Mouse (Mus musculus): Measurements from ENCODE around the gene Hrh1. TPM values are rescaled to one million over a fixed set of nuclear protein-coding genes. Genes with fewer than 3 reads are reported as not detected.

Gene Hrh1
- polyA plus RNA-seq, 1 experiment from 2014 or later, result not detected

DNA sequence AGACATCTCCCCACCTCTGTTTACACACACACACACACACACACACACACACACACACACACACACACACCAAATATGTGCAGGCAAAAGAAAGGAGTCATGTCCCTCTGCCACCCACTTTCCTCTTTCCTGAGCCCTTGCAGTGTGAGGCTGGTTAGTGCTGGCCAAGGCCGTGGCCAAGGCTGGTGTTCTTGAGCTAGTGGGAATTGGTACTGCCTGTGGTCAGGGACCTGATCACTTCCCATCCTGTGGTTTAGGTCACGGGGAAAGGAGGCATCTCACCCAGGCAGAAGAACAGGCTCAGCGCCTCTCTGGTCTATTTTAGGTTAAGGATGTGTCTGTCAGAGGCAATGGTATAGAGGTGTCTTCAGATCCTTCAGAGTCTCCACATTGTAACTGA, 59.6 kb downstream of the Hrh1 start:
- Histone ChIP-seq H3K27me3 (ENCODE audit: control insufficient read depth, insufficient read depth, low read length) (no peaks in the 10 kb centered on the region), H3K4me1 (ENCODE audit: control insufficient read depth, insufficient read depth, low read length) (no peaks in the 10 kb centered on the region), H3K9me3 (ENCODE audit: control insufficient read depth, low read length) (no peaks in the 10 kb centered on the region), H3K27ac (replicated peaks; ENCODE audit: low read depth, low read length) (no peak overlapping the region), H3K36me3 (ENCODE audit: control insufficient read depth, insufficient read depth, low read length) (no peaks in the 10 kb centered on the region), H3K9ac (ENCODE audit: low read length) (no peak overlapping the region), H3K4me2 (ENCODE audit: low read depth, severe bottlenecking) (no peak overlapping the region), H3K4me3 (ENCODE audit: low read depth, low read length) (no peak overlapping the region)
- WGBS, result 89% methylated on average over 3 of the region's 3 CpGs
- ATAC-seq (ENCODE audit: insufficient number of reproducible peaks, low FRiP score, low TSS enrichment, low read depth) (no peak), DNase-seq (ENCODE audit: low spot score) (no peak)

DNA sequence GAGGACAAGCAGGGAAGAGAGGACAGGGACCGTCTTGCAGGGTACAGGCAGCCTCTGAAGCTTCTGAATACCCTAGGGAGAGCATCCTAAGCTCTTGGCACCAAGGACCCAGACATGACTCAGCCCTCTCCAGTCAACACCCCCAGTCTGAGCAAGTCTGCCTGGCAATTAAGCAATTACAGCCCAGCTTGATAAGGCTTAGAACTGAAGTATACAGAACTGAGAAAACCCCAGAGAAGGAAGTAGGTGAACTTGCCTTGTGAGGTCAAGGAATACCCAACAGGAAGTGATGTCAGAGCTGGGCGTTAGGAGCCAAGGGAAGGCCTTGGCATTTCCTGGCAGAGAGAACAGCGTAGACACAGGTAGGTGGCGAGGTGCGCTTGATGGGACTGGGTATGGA, 60.5 kb downstream of the Hrh1 start:
- Histone ChIP-seq H3K4me1 (ENCODE audit: control insufficient read depth, insufficient read depth, low read length) (no peaks in the 10 kb centered on the region), H3K27ac (replicated peaks; ENCODE audit: low read depth, low read length) (no peak overlapping the region), H3K4me3 (ENCODE audit: low read depth, low read length) (no peak overlapping the region), H3K4me2 (ENCODE audit: low read depth, severe bottlenecking) (no peak overlapping the region), H3K9me3 (ENCODE audit: control insufficient read depth, low read length) (no peaks in the 10 kb centered on the region), H3K27me3 (ENCODE audit: control insufficient read depth, insufficient read depth, low read length) (no peaks in the 10 kb centered on the region), H3K36me3 (ENCODE audit: control insufficient read depth, insufficient read depth, low read length) (no peaks in the 10 kb centered on the region), H3K9ac (ENCODE audit: low read length) (no peak overlapping the region)
- ATAC-seq (ENCODE audit: insufficient number of reproducible peaks, low FRiP score, low TSS enrichment, low read depth) (no peak), DNase-seq (ENCODE audit: low spot score) (no peak)
- 87% methylated on average over 5 of the region's 5 CpGs for WGBS

DNA sequence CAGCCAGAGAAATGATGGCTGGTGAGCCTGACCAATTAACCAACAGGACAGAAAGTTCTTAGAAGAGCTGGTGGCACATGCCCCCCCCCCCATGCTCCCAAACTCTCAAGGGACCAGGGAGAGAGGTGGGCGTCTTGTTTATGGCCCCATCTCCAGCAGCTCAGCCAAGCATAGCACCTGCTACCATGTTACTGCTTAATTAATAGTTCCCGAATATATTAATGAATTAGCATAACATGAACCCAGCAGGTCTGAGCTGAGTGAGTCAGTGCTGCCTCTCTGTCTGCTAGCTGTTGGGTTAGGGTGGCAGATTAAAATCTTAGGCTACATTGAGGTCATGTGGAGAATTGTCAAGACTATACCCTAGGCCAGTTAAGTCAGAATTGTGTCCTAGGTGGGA, 62.2 kb downstream of the Hrh1 start:
- no peak overlapping the region for H3K4me3 ChIP-seq (ENCODE audit: low read depth, low read length)
- no peak overlapping the region for H3K27ac ChIP-seq (replicated peaks; ENCODE audit: low read depth, low read length)
- H3K4me2 ChIP-seq (ENCODE audit: low read depth, severe bottlenecking), result no peak overlapping the region
- DNase-seq (ENCODE audit: low spot score) (no peak), ATAC-seq (ENCODE audit: insufficient number of reproducible peaks, low FRiP score, low TSS enrichment, low read depth) (no peak)
- WGBS, result 82% methylated on average over 2 of the region's 2 CpGs
- no peak overlapping the region for H3K9ac ChIP-seq (ENCODE audit: low read length)
- no peaks in the 10 kb centered on the region for H3K9me3 ChIP-seq (ENCODE audit: control insufficient read depth, low read length)
- no peaks in the 10 kb centered on the region for H3K36me3 ChIP-seq (ENCODE audit: control insufficient read depth, insufficient read depth, low read length)
- no peaks in the 10 kb centered on the region for H3K4me1 ChIP-seq (ENCODE audit: control insufficient read depth, insufficient read depth, low read length)
- H3K27me3 ChIP-seq (ENCODE audit: control insufficient read depth, insufficient read depth, low read length), result no peaks in the 10 kb centered on the region

GRCm38 (mm10) chr6:114461536-114461935, 63.8 kb downstream of the Hrh1 start:
- ATAC-seq (ENCODE audit: insufficient number of reproducible peaks, low FRiP score, low TSS enrichment, low read depth) (no peak), DNase-seq (ENCODE audit: low spot score) (peak; percentile 49)
- Histone ChIP-seq H3K9ac (ENCODE audit: low read length) (no peak overlapping the region), H3K27ac (replicated peaks; ENCODE audit: low read depth, low read length) (no peak overlapping the region), H3K9me3 (ENCODE audit: control insufficient read depth, low read length) (no peaks in the 10 kb centered on the region; the same call in 1 of the 2 replicates), H3K27me3 (ENCODE audit: control insufficient read depth, insufficient read depth, low read length) (no peaks in the 10 kb centered on the region), H3K4me3 (ENCODE audit: low read depth, low read length) (no peak overlapping the region), H3K36me3 (ENCODE audit: control insufficient read depth, insufficient read depth, low read length) (no peaks in the 10 kb centered on the region), H3K4me2 (ENCODE audit: low read depth, severe bottlenecking) (no peak overlapping the region), H3K4me1 (ENCODE audit: control insufficient read depth, insufficient read depth, low read length) (no peaks in the 10 kb centered on the region)

- Histone ChIP-seq H3K27ac (replicated peaks; ENCODE audit: low read depth, low read length) (no peak overlapping the region), H3K9ac (ENCODE audit: low read length) (no peak overlapping the region), H3K9me3 (ENCODE audit: control insufficient read depth, low read length) (no peaks in the 10 kb centered on the region; the same call in 1 of the 2 replicates), H3K36me3 (ENCODE audit: control insufficient read depth, insufficient read depth, low read length) (no peaks in the 10 kb centered on the region), H3K4me3 (ENCODE audit: low read depth, low read length) (no peak overlapping the region), H3K4me2 (ENCODE audit: low read depth, severe bottlenecking) (no peak overlapping the region), H3K4me1 (ENCODE audit: control insufficient read depth, insufficient read depth, low read length) (no peaks in the 10 kb centered on the region), H3K27me3 (ENCODE audit: control insufficient read depth, insufficient read depth, low read length) (no peaks in the 10 kb centered on the region)
- WGBS, result 27% methylated on average over 4 of the region's 4 CpGs
- no peak for ATAC-seq (ENCODE audit: insufficient number of reproducible peaks, low FRiP score, low TSS enrichment, low read depth)
- peak; percentile 57 for DNase-seq (ENCODE audit: low spot score)
These were observed 65.0 kb downstream of the Hrh1 start for GRCm38 (mm10) chr6:114462747-114463146.

GRCm38 (mm10) chr6:114473541-114473940, 75.8 kb downstream of the Hrh1 start:
- Histone ChIP-seq H3K27ac (replicated peaks; ENCODE audit: low read depth, low read length) (no peak overlapping the region), H3K27me3 (ENCODE audit: control insufficient read depth, insufficient read depth, low read length) (no peaks in the 10 kb centered on the region), H3K4me1 (ENCODE audit: control insufficient read depth, insufficient read depth, low read length) (no peaks in the 10 kb centered on the region), H3K36me3 (ENCODE audit: control insufficient read depth, insufficient read depth, low read length) (no peaks in the 10 kb centered on the region), H3K9me3 (ENCODE audit: control insufficient read depth, low read length) (no peaks in the 10 kb centered on the region), H3K4me3 (ENCODE audit: low read depth, low read length) (no peak overlapping the region), H3K4me2 (ENCODE audit: low read depth, severe bottlenecking) (no peak overlapping the region), H3K9ac (ENCODE audit: low read length) (no peak overlapping the region)
- no peak for ATAC-seq (ENCODE audit: insufficient number of reproducible peaks, low FRiP score, low TSS enrichment, low read depth)
- WGBS, result 81% methylated on average over 5 of the region's 5 CpGs
- DNase-seq (ENCODE audit: low spot score), result no peak

- ATAC-seq (ENCODE audit: insufficient number of reproducible peaks, low FRiP score, low TSS enrichment, low read depth), result no peak
- WGBS, result 87% methylated on average over 3 of the region's 3 CpGs
These were observed 76.3 kb downstream of the Hrh1 start for GRCm38 (mm10) chr6:114474059-114474458.

DNA sequence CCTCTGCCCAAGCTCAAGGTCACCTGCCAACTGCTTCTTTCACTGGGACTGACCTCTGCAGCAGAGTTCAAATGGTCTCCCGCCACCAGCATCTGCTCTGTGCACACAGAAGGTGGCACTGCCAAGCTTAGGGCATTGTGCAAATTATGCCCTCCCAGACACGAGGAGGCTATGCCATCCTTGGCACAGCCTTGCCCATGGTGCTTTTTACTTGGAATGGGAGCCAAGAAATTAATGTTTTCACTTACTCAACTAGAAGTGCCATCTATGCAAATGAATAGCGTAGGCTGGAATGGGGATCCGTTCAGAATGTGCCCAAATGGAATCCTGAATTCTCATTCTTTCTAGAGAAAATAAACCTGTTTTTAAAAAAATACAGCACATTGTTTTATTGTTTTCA, 77.2 kb downstream of the Hrh1 start:
- H3K4me3 ChIP-seq (ENCODE audit: low read depth, low read length), result no peak overlapping the region
- no peak for ATAC-seq (ENCODE audit: insufficient number of reproducible peaks, low FRiP score, low TSS enrichment, low read depth)
- no peak overlapping the region for H3K27ac ChIP-seq (replicated peaks; ENCODE audit: low read depth, low read length)
- H3K36me3 ChIP-seq (ENCODE audit: control insufficient read depth, insufficient read depth, low read length), result no peaks in the 10 kb centered on the region
- H3K9ac ChIP-seq (ENCODE audit: low read length), result no peak overlapping the region
- no peaks in the 10 kb centered on the region for H3K27me3 ChIP-seq (ENCODE audit: control insufficient read depth, insufficient read depth, low read length)
- H3K4me2 ChIP-seq (ENCODE audit: low read depth, severe bottlenecking), result no peak overlapping the region
- H3K4me1 ChIP-seq (ENCODE audit: control insufficient read depth, insufficient read depth, low read length), result no peaks in the 10 kb centered on the region
- DNase-seq (ENCODE audit: low spot score), result no peak
- no peaks in the 10 kb centered on the region for H3K9me3 ChIP-seq (ENCODE audit: control insufficient read depth, low read length)
- WGBS, result 86% methylated on average over 4 of the region's 4 CpGs

More at GRCm38 (mm10) chr6:114474059-114474458, 76.3 kb downstream of the Hrh1 start:
- Histone ChIP-seq H3K4me1 (ENCODE audit: control insufficient read depth, insufficient read depth, low read length) (no peaks in the 10 kb centered on the region), H3K9ac (ENCODE audit: low read length) (no peak overlapping the region), H3K4me2 (ENCODE audit: low read depth, severe bottlenecking) (no peak overlapping the region), H3K4me3 (ENCODE audit: low read depth, low read length) (no peak overlapping the region), H3K36me3 (ENCODE audit: control insufficient read depth, insufficient read depth, low read length) (no peaks in the 10 kb centered on the region), H3K27ac (replicated peaks; ENCODE audit: low read depth, low read length) (no peak overlapping the region), H3K27me3 (ENCODE audit: control insufficient read depth, insufficient read depth, low read length) (no peaks in the 10 kb centered on the region), H3K9me3 (ENCODE audit: control insufficient read depth, low read length) (no peaks in the 10 kb centered on the region)
- no peak for DNase-seq (ENCODE audit: low spot score)

- WGBS, result 38% methylated on average over 4 of the region's 4 CpGs
- DNase-seq (ENCODE audit: low spot score) (no peak), ATAC-seq (ENCODE audit: insufficient number of reproducible peaks, low FRiP score, low TSS enrichment, low read depth) (no peak)
- Histone ChIP-seq H3K27ac (replicated peaks; ENCODE audit: low read depth, low read length) (no peak overlapping the region), H3K4me2 (ENCODE audit: low read depth, severe bottlenecking) (no peak overlapping the region), H3K27me3 (ENCODE audit: control insufficient read depth, insufficient read depth, low read length) (no peaks in the 10 kb centered on the region), H3K9me3 (ENCODE audit: control insufficient read depth, low read length) (no peaks in the 10 kb centered on the region), H3K4me1 (ENCODE audit: control insufficient read depth, insufficient read depth, low read length) (no peaks in the 10 kb centered on the region), H3K36me3 (ENCODE audit: control insufficient read depth, insufficient read depth, low read length) (no peaks in the 10 kb centered on the region), H3K4me3 (ENCODE audit: low read depth, low read length) (no peak overlapping the region), H3K9ac (ENCODE audit: low read length) (no peak overlapping the region)
These were observed 81.0 kb downstream of the Hrh1 start for GRCm38 (mm10) chr6:114478771-114479170.

Measured in limb, embryonic 11.5 days (tissue).